Mouse (Mus musculus) adipocyte (in vitro differentiated cells): Measurements from ENCODE around the gene BC005624.
A peak's percentile ranks its signal among the peaks of the same experiment; 100 is the strongest.

ENCODE experiments used
- DNase-seq: peaks from one replicate; pipeline ENCODE4 v3.0.0-alpha.2; 2016; ENCODE audit warnings: low spot score

Gene BC005624

GRCm38 (mm10) chr2:30981790-30982513 lies at the start of gene BC005624, which contains the start of gene Usp20:
TSS of gene BC005624 (minus strand) at chr2:30982201.
TSS of gene Usp20 (plus strand) at chr2:30982279.
- peak; percentile 100 for DNase-seq

GRCm38 (mm10) chr2:31026642-31027041 lies 44.6 kb upstream of the BC005624 start:
- no peak for DNase-seq

- DNase-seq: no peak
Measured at GRCm38 (mm10) chr2:31025458-31025857, 43.5 kb upstream of the BC005624 start.

- peak; percentile 73 for DNase-seq
Measured at GRCm38 (mm10) chr2:31024618-31025370, 42.8 kb upstream of the BC005624 start.

GRCm38 (mm10) chr2:31023940-31024339 lies 41.9 kb upstream of the BC005624 start:
- DNase-seq: no peak

GRCm38 (mm10) chr2:31020202-31020601 lies 38.2 kb upstream of the BC005624 start:
- no peak for DNase-seq

GRCm38 (mm10) chr2:31019011-31019410 lies 37.0 kb upstream of the BC005624 start:
- no peak for DNase-seq

GRCm38 (mm10) chr2:31018519-31018918 lies 36.5 kb upstream of the BC005624 start:
- no peak for DNase-seq

- DNase-seq: no peak
Measured at GRCm38 (mm10) chr2:31017625-31018317, 35.8 kb upstream of the BC005624 start.

- no peak for DNase-seq
Measured at GRCm38 (mm10) chr2:31013371-31014120, 31.5 kb upstream of the BC005624 start.

- no peak for DNase-seq
Measured at GRCm38 (mm10) chr2:31007208-31007607, 25.2 kb upstream of the BC005624 start.

- no peak for DNase-seq
Measured at GRCm38 (mm10) chr2:31006434-31006833, 24.4 kb upstream of the BC005624 start.

- DNase-seq: no peak
Measured at GRCm38 (mm10) chr2:31005453-31005852, 23.5 kb upstream of the BC005624 start.

GRCm38 (mm10) chr2:31002857-31003256 lies 20.9 kb upstream of the BC005624 start:
- no peak for DNase-seq

- no peak for DNase-seq
Measured at GRCm38 (mm10) chr2:30998443-30999260, 16.7 kb upstream of the BC005624 start.

GRCm38 (mm10) chr2:30995432-30995996 lies 13.5 kb upstream of the BC005624 start:
- DNase-seq: peak; percentile 76

- no peak for DNase-seq
Measured at GRCm38 (mm10) chr2:30994853-30995252, 12.9 kb upstream of the BC005624 start.

- no peak for DNase-seq
Measured at GRCm38 (mm10) chr2:30990221-30990620, 8.2 kb upstream of the BC005624 start.

GRCm38 (mm10) chr2:30985111-30986020 lies 3.4 kb upstream of the BC005624 start:
- DNase-seq: peak; percentile 78

GRCm38 (mm10) chr2:30983024-30983423 lies 1.0 kb upstream of the BC005624 start:
- DNase-seq: no peak
